Mouse (Mus musculus): ENCODE data around the gene Evx1. TPM values are rescaled to one million over a fixed set of nuclear protein-coding genes. Genes with fewer than 3 reads are reported as not detected.

Evx1 gene
- total RNA-seq, 2 experiments from 2014 or later = not detected

DNA sequence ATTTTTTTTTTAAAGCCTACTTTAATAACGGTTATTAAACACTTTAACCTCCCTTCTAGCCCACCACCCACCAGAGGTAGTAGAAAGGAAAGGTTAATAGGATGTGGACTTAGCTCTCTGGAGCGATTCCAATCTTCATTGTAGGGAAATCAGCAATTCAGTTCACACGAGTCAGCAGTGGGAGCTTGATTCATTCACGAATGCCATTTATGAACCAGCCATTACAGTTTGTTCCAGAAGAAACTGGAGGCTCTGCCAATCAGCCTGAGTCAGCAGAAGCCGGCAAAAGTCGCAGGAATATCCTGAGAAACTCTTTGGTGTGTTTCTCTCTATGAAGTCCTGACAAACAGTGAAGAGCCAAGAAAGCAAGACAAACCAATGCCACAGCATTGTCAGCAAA, 18.7 kb upstream of the Evx1 start:
- Histone ChIP-seq H3K4me3 (no peak overlapping the region), H3K27ac (no peak overlapping the region)
- no peak for TF ChIP-seq CTCF (IDR thresholded peaks at IDR 0.05)
- intact Hi-C loops (cut with DNase I) = no loop called here
- no peak for DNase-seq (ENCODE audit: extremely low spot score in 1 of 2, low spot score in 2 of 2)

- Histone ChIP-seq H3K4me3 (no peak overlapping the region), H3K27ac (no peak overlapping the region)
- DNase-seq (ENCODE audit: extremely low spot score in 1 of 2, low spot score in 2 of 2) = no peak
- intact Hi-C loops (cut with DNase I) = no loop called here
- TF ChIP-seq CTCF (IDR thresholded peaks at IDR 0.05) = no peak
These were observed 14.8 kb upstream of the Evx1 start for GRCm38 (mm10) chr6:52298511-52298910.

DNA sequence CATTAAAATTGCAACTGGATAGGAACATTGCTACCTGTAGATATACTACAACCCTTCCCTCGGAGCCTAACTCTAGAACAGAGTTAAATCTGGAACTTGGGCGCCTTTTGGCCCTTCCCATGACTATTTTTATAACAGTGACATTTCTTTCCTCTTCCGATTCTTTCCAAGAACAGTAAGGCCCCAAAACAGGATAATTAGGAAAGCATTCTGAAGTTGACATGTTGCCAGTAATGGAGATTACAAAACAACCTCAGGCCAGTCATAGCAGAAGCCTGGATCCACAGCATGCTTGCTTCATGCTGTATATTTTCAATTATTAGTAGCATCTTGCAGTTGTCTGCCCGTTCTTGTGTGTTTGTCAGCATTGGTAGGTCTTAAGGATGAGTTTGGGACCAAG, 12.5 kb upstream of the Evx1 start:
- no peak for TF ChIP-seq CTCF (IDR thresholded peaks at IDR 0.05)
- Histone ChIP-seq H3K27ac (no peak overlapping the region), H3K4me3 (no peak overlapping the region)
- no peak for DNase-seq (ENCODE audit: extremely low spot score in 1 of 2, low spot score in 2 of 2)
- intact Hi-C loops (cut with DNase I) = no loop called here

DNA sequence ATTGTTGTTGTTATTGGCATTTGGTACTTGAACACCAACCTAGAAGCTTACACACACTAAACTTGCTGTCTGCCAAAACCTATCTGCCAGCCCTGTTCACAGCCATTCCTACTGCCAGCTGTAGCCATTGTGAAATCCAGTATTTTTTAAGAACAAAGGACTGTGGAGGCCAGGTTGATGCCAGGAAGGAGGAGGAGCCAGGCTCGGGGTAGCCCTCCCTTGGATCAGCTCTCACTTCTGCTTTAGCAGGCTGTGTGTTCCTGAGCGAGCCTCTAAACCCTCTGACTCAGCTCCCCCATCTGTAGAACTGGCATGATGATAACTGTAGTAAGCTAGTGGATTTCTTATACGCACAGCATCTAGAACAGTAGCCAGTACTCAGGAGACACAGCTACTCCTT, 9.9 kb upstream of the Evx1 start:
- no peak for TF ChIP-seq CTCF (IDR thresholded peaks at IDR 0.05)
- intact Hi-C loops (cut with DNase I) = no loop called here
- DNase-seq (ENCODE audit: extremely low spot score in 1 of 2, low spot score in 2 of 2) = no peak

DNA sequence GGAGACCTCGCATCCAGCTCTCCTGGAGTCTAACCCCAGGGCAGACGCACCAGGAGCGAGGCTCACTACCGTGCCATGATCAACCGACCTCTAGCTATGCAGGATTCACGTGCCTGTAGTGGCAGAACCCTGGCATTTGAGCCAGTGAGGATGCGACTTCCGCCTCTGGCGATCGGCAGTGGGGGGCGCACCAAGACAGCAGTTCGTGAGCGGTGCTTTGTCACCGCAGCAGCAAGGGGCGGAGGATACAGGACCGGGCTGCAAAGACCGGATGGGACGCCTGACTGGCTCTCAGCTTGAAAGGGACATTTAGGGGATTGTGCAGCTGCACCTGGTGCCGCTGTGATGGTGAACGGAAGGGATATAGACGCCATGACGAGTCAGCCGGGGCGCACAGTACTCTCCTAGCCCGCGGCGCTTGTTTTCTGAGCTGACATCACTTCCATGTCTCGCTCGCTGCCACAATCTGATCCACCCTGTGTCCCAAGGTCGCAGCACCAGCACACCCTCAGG, 7.4 kb upstream of the Evx1 start:
- Histone ChIP-seq H3K27ac (no peak overlapping the region), H3K4me3 (peak overlapping the region; percentile 43)
- DNase-seq (ENCODE audit: extremely low spot score in 1 of 2, low spot score in 2 of 2) = peak; percentile 51 to 53
- intact Hi-C loops (cut with DNase I) = loop anchor here (1.0 to 5.0 kb wide), 3 partner anchors 271 to 416 kb away; no protein-coding TSS in a partner anchor
- TF ChIP-seq CTCF (IDR thresholded peaks at IDR 0.05) = peak; percentile 68

More for the DNA sequence above, 9.9 kb upstream of the Evx1 start:
- H3K27ac ChIP-seq = no peak overlapping the region
- no peak overlapping the region for H3K4me3 ChIP-seq

DNA sequence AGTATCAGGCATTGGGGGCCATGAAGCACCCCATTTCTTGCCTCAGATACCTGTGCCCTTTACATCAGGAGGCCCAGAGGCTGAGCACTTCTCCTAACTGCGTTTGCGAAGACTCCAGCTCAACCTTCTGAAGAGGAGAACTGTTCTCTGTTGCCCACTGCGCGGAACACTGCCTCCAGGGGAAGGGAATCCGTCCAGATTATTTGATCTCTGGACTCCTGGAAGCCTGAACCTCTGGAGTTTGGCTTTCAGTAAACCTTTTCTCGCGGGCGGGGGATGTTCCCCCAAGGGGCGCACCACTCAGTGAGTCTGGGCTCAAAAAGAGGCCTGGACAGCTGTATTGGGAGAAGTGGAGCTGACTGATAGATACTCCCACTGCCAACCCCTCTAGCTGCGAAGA, 3.5 kb upstream of the Evx1 start:
- TF ChIP-seq CTCF (IDR thresholded peaks at IDR 0.05) = no peak
- Histone ChIP-seq H3K4me3 (no peak overlapping the region), H3K27ac (no peak overlapping the region)
- intact Hi-C loops (cut with DNase I) = loop anchor here (5.0 kb wide), 3 partner anchors 52 to 413 kb away; partner anchors contain the start of gene Hoxa2
- DNase-seq (ENCODE audit: extremely low spot score in 1 of 2, low spot score in 2 of 2) = no peak

DNA sequence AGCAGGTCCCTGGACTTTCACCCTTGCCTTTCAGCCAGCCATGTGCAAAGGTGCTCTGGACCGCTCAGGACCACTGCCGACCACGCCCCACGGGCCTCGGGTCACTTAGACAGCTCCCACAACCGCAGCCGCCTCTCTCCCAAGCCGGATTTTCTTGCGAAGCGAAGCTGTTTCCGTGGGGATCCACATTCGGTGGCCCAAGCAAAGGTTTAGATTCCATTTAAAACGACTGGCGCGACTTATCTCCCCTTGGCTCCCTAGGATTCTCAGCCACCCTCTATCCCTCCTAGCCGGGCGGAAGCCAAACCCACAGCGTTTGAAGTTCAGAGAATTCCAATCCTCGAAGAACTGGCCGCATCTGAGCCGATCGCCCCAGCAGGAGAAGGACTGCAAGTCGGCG, 2.9 kb upstream of the Evx1 start:
- TF ChIP-seq CTCF (IDR thresholded peaks at IDR 0.05) = no peak
- no peak overlapping the region for H3K4me3 ChIP-seq
- H3K27ac ChIP-seq = no peak overlapping the region
- no peak for DNase-seq (ENCODE audit: extremely low spot score in 1 of 2, low spot score in 2 of 2)
- intact Hi-C loops (cut with DNase I) = loop anchor here (5.0 kb wide), 2 partner anchors 53 to 148 kb away; partner anchors contain the start of gene Hoxa2

- H3K27ac ChIP-seq = no peak overlapping the region
- no peak for TF ChIP-seq CTCF (IDR thresholded peaks at IDR 0.05)
- intact Hi-C loops (cut with DNase I) = loop anchor here (5.0 kb wide), 2 partner anchors 55 to 150 kb away; partner anchors contain the start of gene Hoxa2
- H3K4me3 ChIP-seq = no peak overlapping the region
- DNase-seq (ENCODE audit: extremely low spot score in 1 of 2, low spot score in 2 of 2) = no peak
These were observed 1.4 kb upstream of the Evx1 start for GRCm38 (mm10) chr6:52311661-52312557.

- intact Hi-C loops (cut with DNase I) = loop anchor here (5.0 kb wide), 2 partner anchors 55 to 150 kb away; partner anchors contain the start of gene Hoxa2
- Histone ChIP-seq H3K27ac (no peak overlapping the region), H3K4me3 (no peak overlapping the region)
- DNase-seq (ENCODE audit: extremely low spot score in 1 of 2, low spot score in 2 of 2) = no peak
- TF ChIP-seq CTCF (IDR thresholded peaks at IDR 0.05) = no peak
These were observed 761 bp upstream of the Evx1 start for GRCm38 (mm10) chr6:52312558-52312915.

- intact Hi-C loops (cut with DNase I) = loop anchor here (2.0 to 5.0 kb wide), 4 partner anchors 57 to 1137 kb away; partner anchors contain the start of gene Hoxa2
- TF ChIP-seq CTCF (IDR thresholded peaks at IDR 0.05) = no peak
- DNase-seq (ENCODE audit: extremely low spot score in 1 of 2, low spot score in 2 of 2) = no peak
- Histone ChIP-seq H3K27ac (no peak overlapping the region), H3K4me3 (no peak overlapping the region)
These were observed 1.2 kb downstream of the Evx1 start for GRCm38 (mm10) chr6:52314304-52315100.

GRCm38 (mm10) chr6:52315441-52316412, 2.4 kb downstream of the Evx1 start:
- no peak for DNase-seq (ENCODE audit: extremely low spot score in 1 of 2, low spot score in 2 of 2)
- Histone ChIP-seq H3K4me3 (no peak overlapping the region), H3K27ac (no peak overlapping the region)
- no peak for TF ChIP-seq CTCF (IDR thresholded peaks at IDR 0.05)
- intact Hi-C loops (cut with DNase I) = loop anchor here (2.0 to 5.0 kb wide), 2 partner anchors 311 to 1138 kb away; no protein-coding TSS in a partner anchor

Measured in left cerebral cortex, adult 2 months (tissue).